Mouse (Mus musculus) C2C12 (cell line): ENCODE data around the gene Thsd7a. TPM values are rescaled to one million over a fixed set of nuclear protein-coding genes. Genes with fewer than 3 reads are reported as not detected.

Experiments used
- H3K27me3 ChIP-seq: one replicate; pipeline ENCODE4 v1.6.1; 2011; ENCODE audit not compliant: control insufficient read depth, insufficient read depth, insufficient read length
- H3K36me3 ChIP-seq: one replicate; pipeline ENCODE4 v1.6.1; 2011; ENCODE audit not compliant: control insufficient read depth, insufficient read depth
- H3K4me3 ChIP-seq: one replicate; pipeline ENCODE4 v1.5.1; 2011; ENCODE audit warnings: mild to moderate bottlenecking, control low read depth; ENCODE audit not compliant: poor library complexity, insufficient read depth, severe bottlenecking
- H3K79me2 ChIP-seq: one replicate; pipeline ENCODE4 v1.6.1; 2011; ENCODE audit not compliant: control insufficient read depth, insufficient read depth
- H3K79me3 ChIP-seq: one replicate; pipeline ENCODE4 v1.6.1; 2011; ENCODE audit warnings: low read depth, control low read depth
- H3ac ChIP-seq: one replicate; pipeline ENCODE3; 2011; ENCODE audit warnings: low read depth; ENCODE audit not compliant: control insufficient read depth, insufficient read length
- CEBPB ChIP-seq: IDR thresholded peaks from one replicate; pipeline ENCODE4 v1.6.1; 2011; ENCODE audit warnings: low read depth, mild to moderate bottlenecking, control low read depth, moderate library complexity
- CTCF ChIP-seq: IDR thresholded peaks from one replicate; pipeline ENCODE4 v1.5.1; 2011; ENCODE audit not compliant: control insufficient read depth, insufficient read depth, insufficient read length
- FOSL1 ChIP-seq: IDR thresholded peaks from one replicate; pipeline ENCODE4 v1.8.0; 2011; ENCODE audit warnings: mild to moderate bottlenecking, low read length; ENCODE audit not compliant: poor library complexity, insufficient read depth, severe bottlenecking
- MAX ChIP-seq: IDR thresholded peaks from one replicate; pipeline ENCODE4 v1.6.1; 2011; ENCODE audit warnings: mild to moderate bottlenecking, control low read depth
- MYOD1 ChIP-seq: IDR thresholded peaks from one replicate; pipeline ENCODE4 v1.6.1; 2011; ENCODE audit warnings: low read depth; ENCODE audit not compliant: control insufficient read depth, insufficient read length
- MYOG ChIP-seq: IDR thresholded peaks from one replicate; pipeline ENCODE4 v1.6.1; 2011; ENCODE audit not compliant: control insufficient read depth, insufficient read length; ENCODE audit errors: extremely low read depth
- USF1 ChIP-seq: IDR thresholded peaks from one replicate; pipeline ENCODE4 v1.6.1; 2011; ENCODE audit warnings: low read depth, mild to moderate bottlenecking, control low read depth, moderate library complexity
- polyA plus RNA-seq: library from polyadenylated mRNA; unstranded; fragments of >200 nt; fragmentation: generic; extraction: Trizol; gene quantifications from one replicate; pipeline ENCODE4 v1.2.1, GENCODE M21; 2012; ENCODE audit warnings: missing spikeins

Gene Thsd7a
- polyA plus RNA-seq, 1 experiment = 4.2 TPM

- Histone ChIP-seq H3ac (no peak overlapping the region), H3K36me3 (no peaks in the 10 kb centered on the region), H3K27me3 (no peaks in the 10 kb centered on the region), H3K4me3 (no peak overlapping the region), H3K79me2 (no peaks in the 10 kb centered on the region), H3K79me3 (no peaks in the 10 kb centered on the region)
- TF ChIP-seq MYOD1 (no peak), CTCF (no peak), USF1 (no peak), FOSL1 (no peak), MAX (no peak), MYOG (no peak), CEBPB (no peak)
Observed at GRCm38 (mm10) chr6:12581143-12581542, 168.1 kb downstream of the Thsd7a start.

GRCm38 (mm10) chr6:12575619-12576216, 173.5 kb downstream of the Thsd7a start:
- no peaks in the 10 kb centered on the region for H3K27me3 ChIP-seq
- H3K4me3 ChIP-seq = no peak overlapping the region
- no peaks in the 10 kb centered on the region for H3K36me3 ChIP-seq
- TF ChIP-seq USF1 = no peak
- no peak overlapping the region for H3ac ChIP-seq
- no peaks in the 10 kb centered on the region for H3K79me3 ChIP-seq
- no peaks in the 10 kb centered on the region for H3K79me2 ChIP-seq

GRCm38 (mm10) chr6:12572202-12572601, 177.0 kb downstream of the Thsd7a start:
- Histone ChIP-seq H3K4me3 (no peak overlapping the region), H3ac (no peak overlapping the region), H3K79me2 (no peaks in the 10 kb centered on the region), H3K79me3 (no peaks in the 10 kb centered on the region), H3K27me3 (no peaks in the 10 kb centered on the region), H3K36me3 (no peaks in the 10 kb centered on the region)
- TF ChIP-seq FOSL1 = no peak
- no peak for TF ChIP-seq CTCF
- no peak for TF ChIP-seq CEBPB

- Histone ChIP-seq H3K36me3 (no peaks in the 10 kb centered on the region), H3K79me2 (no peaks in the 10 kb centered on the region), H3ac (no peak overlapping the region), H3K79me3 (no peaks in the 10 kb centered on the region), H3K4me3 (no peak overlapping the region), H3K27me3 (no peaks in the 10 kb centered on the region)
- no peak for TF ChIP-seq MYOG
- no peak for TF ChIP-seq CTCF
- no peak for TF ChIP-seq CEBPB
- TF ChIP-seq USF1 = no peak
- TF ChIP-seq MYOD1 = no peak
Observed at GRCm38 (mm10) chr6:12565136-12565535, 184.1 kb downstream of the Thsd7a start.

GRCm38 (mm10) chr6:12562336-12562735, 186.9 kb downstream of the Thsd7a start:
- H3K4me3 ChIP-seq = no peak overlapping the region
- no peaks in the 10 kb centered on the region for H3K79me2 ChIP-seq
- no peak overlapping the region for H3ac ChIP-seq
- no peaks in the 10 kb centered on the region for H3K36me3 ChIP-seq
- H3K79me3 ChIP-seq = no peaks in the 10 kb centered on the region
- no peak for TF ChIP-seq CTCF
- no peak for TF ChIP-seq CEBPB
- no peak for TF ChIP-seq FOSL1
- TF ChIP-seq MYOD1 = no peak
- no peak for TF ChIP-seq MAX
- no peak for TF ChIP-seq USF1
- no peak for TF ChIP-seq MYOG
- H3K27me3 ChIP-seq = no peaks in the 10 kb centered on the region

- Histone ChIP-seq H3K27me3 (no peaks in the 10 kb centered on the region), H3K36me3 (no peaks in the 10 kb centered on the region), H3K79me2 (no peaks in the 10 kb centered on the region), H3ac (no peak overlapping the region), H3K79me3 (no peaks in the 10 kb centered on the region), H3K4me3 (no peak overlapping the region)
- TF ChIP-seq MYOD1 (no peak), USF1 (no peak), CTCF (no peak), CEBPB (no peak), FOSL1 (no peak), MYOG (no peak), MAX (no peak)
Observed at GRCm38 (mm10) chr6:12560500-12560899, 188.7 kb downstream of the Thsd7a start.
